Mouse (Mus musculus) heart, adult 2 months (tissue): ENCODE results near the gene 1810062G17Rik. TPM values are rescaled to one million over a fixed set of nuclear protein-coding genes. Genes with fewer than 3 reads are reported as not detected.

Source experiments
- DNase-seq, 2 experiments: peaks; one replicate each; pipeline ENCODE4 v3.0.0; 2021
- H3K27ac ChIP-seq: fragments of 200-600 bp; 2 replicates; pipeline ENCODE4 v1.8.1; 2022
- H3K27me3 ChIP-seq: fragments of 200-500 bp; 2 replicates; pipeline ENCODE4 v1.6.1; 2012; ENCODE audit warnings: mild to moderate bottlenecking, low read length, inconsistent platforms, mixed read lengths; ENCODE audit not compliant: control insufficient read depth, insufficient read depth
- H3K36me3 ChIP-seq: fragments of 200-500 bp; 2 replicates; pipeline ENCODE4 v1.6.1; 2012; ENCODE audit warnings: low read length, inconsistent platforms; ENCODE audit not compliant: control insufficient read depth, insufficient read depth
- H3K4me1 ChIP-seq: fragments of 200-500 bp; 2 replicates; pipeline ENCODE4 v1.6.1; 2011; ENCODE audit warnings: low read length; ENCODE audit not compliant: control insufficient read depth, insufficient read depth
- H3K4me3 ChIP-seq: fragments of 200-600 bp; 2 replicates; pipeline ENCODE4 v1.8.1; 2022
- H3K79me2 ChIP-seq: fragments of 200-500 bp; replicated peaks from 2 replicates; pipeline ENCODE4 v1.6.1; 2012; ENCODE audit warnings: mild to moderate bottlenecking, inconsistent platforms, low read length, moderate library complexity, mixed read lengths; ENCODE audit not compliant: control insufficient read depth, insufficient read depth
- H3K9ac ChIP-seq: fragments of 200-500 bp; 2 replicates; pipeline ENCODE4 v1.6.1; 2012; ENCODE audit warnings: low read depth, mild to moderate bottlenecking, control low read depth, inconsistent platforms, low read length, mixed read lengths
- CTCF ChIP-seq: fragments of 200-600 bp; IDR thresholded peaks from 2 replicates; pipeline ENCODE4 v1.8.1; 2022; ENCODE audit warnings: antibody characterized with exemption, mild to moderate bottlenecking, moderate library complexity
- EP300 ChIP-seq: fragments of 200-500 bp; IDR thresholded peaks from 2 replicates; pipeline ENCODE4 v1.6.1; 2011; ENCODE audit warnings: low read depth, low read length, control low read depth; ENCODE audit not compliant: insufficient read depth
- POLR2A ChIP-seq: fragments of 200-500 bp; IDR thresholded peaks from 2 replicates; pipeline ENCODE4 v1.6.1; 2011; ENCODE audit warnings: mild to moderate bottlenecking, low read depth, low read length, control low read depth; ENCODE audit not compliant: insufficient read depth
- WGBS: fragments of 180-500 bp; shearing (Covaris S2); methylation state at CpG from one replicate; pipeline ENCODE4 v1.1.7; 2018; 5-methylcytosine and 5-hydroxymethylcytosine counted together
- intact Hi-C: fragments of 180-260 bp; cut with DNase I; formaldehyde crosslinking; loops from one replicate; pipeline ENCODE4 v1.15.1; 2025
- polyA plus RNA-seq: library from polyadenylated mRNA; depleted of rRNA; stranded (reverse); fragments of >200 nt; gene quantifications from 2 replicates; pipeline ENCODE4 v1.2.3, GENCODE M21; 2012
- total RNA-seq, 2 experiments: library from RNA; stranded (reverse); gene quantifications; 2 replicates each; pipeline ENCODE4 v1.2.3; 2021

Gene 1810062G17Rik
- total and polyA plus RNA-seq, 3 experiments = 0.96 TPM; not detected in 2

DNA sequence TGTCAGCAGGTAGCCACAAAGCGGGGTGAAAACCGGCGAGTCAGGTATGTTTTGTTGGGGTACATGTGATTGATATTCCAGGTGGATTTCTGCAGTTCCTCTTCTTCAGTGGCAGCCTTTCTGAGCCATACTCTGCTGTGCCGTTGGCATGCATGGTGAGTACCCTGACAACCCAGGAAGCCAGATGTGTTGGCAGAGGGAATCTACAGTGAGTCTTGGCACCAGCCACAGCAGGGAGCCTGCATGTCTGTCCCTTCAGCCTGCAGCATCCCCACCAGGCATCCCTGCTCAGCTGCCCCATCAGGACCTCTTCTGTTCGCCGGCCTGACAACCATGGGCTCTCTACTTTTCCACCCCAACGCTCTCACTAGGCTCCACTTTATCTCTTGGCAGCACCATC lies 25.8 kb downstream of the 1810062G17Rik start:
- H3K27ac ChIP-seq = no peak overlapping the region
- H3K36me3 ChIP-seq = no peaks in the 10 kb centered on the region
- H3K4me1 ChIP-seq = peaks cover 1% of the 10 kb centered on the region; the same call in 1 of the 2 replicates
- no peaks in the 10 kb centered on the region for H3K27me3 ChIP-seq
- H3K4me3 ChIP-seq = no peak overlapping the region
- no peaks in the 10 kb centered on the region for H3K79me2 ChIP-seq
- TF ChIP-seq CTCF (no peak), EP300 (no peak), POLR2A (no peak)
- intact Hi-C loops = no loop called here
- no peak for DNase-seq
- 68% methylated on average over 7 of the region's 7 CpGs for WGBS
- H3K9ac ChIP-seq = no peak overlapping the region

DNA sequence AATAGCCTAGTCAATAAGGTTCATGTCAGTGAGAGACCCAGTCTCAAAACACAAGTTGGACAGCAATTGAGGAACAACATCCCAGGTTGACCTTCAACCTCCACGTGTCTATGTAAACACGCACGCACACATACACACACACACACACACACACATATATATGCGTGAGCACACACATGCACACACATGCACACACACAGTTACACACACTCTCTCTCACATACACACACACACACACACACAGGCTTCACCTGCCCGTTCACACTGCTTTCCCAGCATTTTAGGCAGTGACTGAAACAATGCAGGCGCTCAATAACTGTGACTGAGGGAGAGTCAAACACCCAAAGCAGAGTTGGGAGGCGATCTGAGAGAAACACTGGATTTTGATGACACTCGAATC lies 29.6 kb downstream of the 1810062G17Rik start:
- Histone ChIP-seq H3K36me3 (no peaks in the 10 kb centered on the region), H3K27me3 (no peaks in the 10 kb centered on the region), H3K4me1 (no peaks in the 10 kb centered on the region), H3K27ac (no peak overlapping the region), H3K79me2 (no peaks in the 10 kb centered on the region), H3K9ac (no peak overlapping the region), H3K4me3 (no peak overlapping the region)
- 86% methylated on average over 8 of the region's 8 CpGs for WGBS
- no peak for DNase-seq
- TF ChIP-seq POLR2A = no peak
- TF ChIP-seq CTCF = no peak
- TF ChIP-seq EP300 = no peak
- intact Hi-C loops = no loop called here

DNA sequence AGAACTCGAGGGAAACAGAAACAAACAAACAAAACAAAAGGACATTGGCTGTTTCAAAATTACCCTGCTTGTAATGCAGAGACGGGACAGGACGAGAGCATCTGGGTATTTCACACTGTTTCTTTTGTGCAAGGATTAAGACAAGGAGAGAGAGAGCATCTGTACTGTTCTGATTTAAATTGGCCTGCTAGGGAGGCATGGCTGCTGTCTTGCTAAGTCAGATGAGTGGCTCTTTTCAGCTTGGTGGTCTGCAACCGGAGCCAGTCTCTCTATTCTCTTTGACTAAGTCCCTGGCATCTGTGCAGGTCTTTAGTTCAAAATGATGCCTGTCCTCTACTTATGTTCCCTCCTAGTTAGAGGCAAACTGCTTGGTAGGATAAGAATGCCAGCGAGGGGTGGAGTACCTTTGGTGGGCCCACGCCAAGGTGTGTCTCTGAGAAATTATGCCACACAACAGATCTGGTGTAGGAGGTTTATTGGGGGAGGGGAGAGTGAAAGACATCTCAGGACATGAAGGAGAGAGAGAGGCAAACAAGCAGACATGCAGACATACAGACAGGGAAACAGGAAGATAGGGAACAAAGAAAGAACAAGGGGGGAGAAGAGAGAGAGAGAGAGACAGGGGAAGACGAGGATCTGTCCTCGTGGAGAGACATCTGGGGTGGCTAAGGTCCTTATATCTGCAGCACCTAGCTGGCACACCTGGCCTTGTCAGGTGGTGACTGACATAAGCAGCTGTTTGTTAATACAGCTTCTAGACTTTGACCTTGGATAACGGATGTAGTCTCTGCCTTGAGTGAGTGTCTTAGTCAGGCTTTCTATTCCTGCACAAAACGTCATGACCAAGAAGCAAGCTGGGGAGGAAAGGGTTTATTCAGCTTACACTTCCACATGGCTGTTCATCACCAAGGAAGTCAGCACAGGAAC lies 30.3 kb downstream of the 1810062G17Rik start:
- H3K79me2 ChIP-seq = no peaks in the 10 kb centered on the region
- H3K4me3 ChIP-seq = no peak overlapping the region
- H3K36me3 ChIP-seq = no peaks in the 10 kb centered on the region
- intact Hi-C loops = no loop called here
- no peak overlapping the region for H3K9ac ChIP-seq
- WGBS = 65% methylated on average over 10 of the region's 10 CpGs
- TF ChIP-seq POLR2A = no peak
- TF ChIP-seq CTCF = no peak
- TF ChIP-seq EP300 = no peak
- H3K27me3 ChIP-seq = no peaks in the 10 kb centered on the region
- H3K27ac ChIP-seq = no peak overlapping the region
- no peaks in the 10 kb centered on the region for H3K4me1 ChIP-seq
- no peak for DNase-seq

DNA sequence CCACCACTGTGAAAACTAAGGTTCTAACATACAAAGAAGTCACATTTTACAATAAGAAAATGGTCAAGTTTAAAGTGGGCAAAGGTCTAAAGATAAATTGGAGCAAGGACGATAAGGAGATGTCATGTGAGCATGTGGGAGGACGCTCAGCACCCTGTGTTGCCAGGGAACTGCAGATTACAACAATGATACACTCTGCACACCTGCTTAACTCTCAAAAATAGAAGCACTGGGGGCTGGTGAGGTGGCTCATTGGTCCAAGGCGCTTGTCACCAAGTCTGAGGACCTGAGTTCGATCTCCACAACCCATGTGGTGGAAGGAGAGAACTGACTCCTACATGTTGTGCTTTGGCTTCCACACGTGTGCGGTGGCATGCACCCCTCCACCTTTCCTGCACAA lies 35.8 kb downstream of the 1810062G17Rik start:
- Histone ChIP-seq H3K27ac (no peak overlapping the region), H3K4me1 (no peaks in the 10 kb centered on the region), H3K27me3 (no peaks in the 10 kb centered on the region), H3K4me3 (no peak overlapping the region), H3K9ac (no peak overlapping the region), H3K36me3 (no peaks in the 10 kb centered on the region), H3K79me2 (no peaks in the 10 kb centered on the region)
- no peak for TF ChIP-seq EP300
- TF ChIP-seq CTCF = no peak
- TF ChIP-seq POLR2A = no peak
- intact Hi-C loops = no loop called here
- no peak for DNase-seq
- 78% methylated on average over 6 of the region's 6 CpGs for WGBS

DNA sequence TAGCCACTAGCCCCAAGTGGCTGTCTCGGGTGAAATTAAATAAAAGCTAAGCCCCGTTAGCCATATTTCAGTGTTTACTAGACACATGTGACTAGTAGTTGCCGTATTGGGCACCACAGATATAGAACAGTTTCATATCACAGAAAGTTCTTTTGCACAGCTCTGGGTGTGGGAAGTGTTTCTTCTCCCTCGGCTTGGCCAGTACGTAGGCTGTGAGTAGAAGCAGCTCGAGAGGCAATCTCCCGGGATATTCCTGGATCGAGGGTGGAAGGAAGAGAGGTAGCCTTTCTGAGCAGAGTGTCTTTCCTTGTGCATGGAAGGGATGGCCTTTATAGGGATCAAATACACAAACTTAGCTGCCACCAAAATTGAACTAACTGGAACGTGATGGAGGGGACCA lies 40.5 kb downstream of the 1810062G17Rik start:
- Histone ChIP-seq H3K4me1 (no peaks in the 10 kb centered on the region), H3K27ac (no peak overlapping the region), H3K9ac (no peak overlapping the region), H3K27me3 (peaks cover under 1% of the 10 kb centered on the region; the same call in 1 of the 2 replicates), H3K36me3 (no peaks in the 10 kb centered on the region), H3K79me2 (no peaks in the 10 kb centered on the region), H3K4me3 (no peak overlapping the region)
- WGBS = 74% methylated on average over 9 of the region's 9 CpGs
- DNase-seq = no peak
- intact Hi-C loops = no loop called here
- TF ChIP-seq EP300 (no peak), CTCF (no peak), POLR2A (no peak)
